Mouse (Mus musculus) lung, postnatal 0 days (tissue): ENCODE measurements around the gene Msl3.

Experiments
- CTCF ChIP-seq: IDR thresholded peaks from 2 replicates; pipeline ENCODE4 v1.5.1; 2016; ENCODE audit warnings: antibody characterized with exemption, mild to moderate bottlenecking
- EP300 ChIP-seq: IDR thresholded peaks from 2 replicates; pipeline ENCODE4 v1.6.1; 2016; ENCODE audit warnings: antibody characterized with exemption, mild to moderate bottlenecking, control low read depth

- TF ChIP-seq CTCF (no peak), EP300 (no peak)
Observed at GRCm38 (mm10) chrX:168657795-168658194, 15.9 kb downstream of the Msl3 start.
